Mouse (Mus musculus) c-Kit-positive CD71-positive TER-119-positive erythroid progenitor cells, embryonic 14.5 days (primary cell): ENCODE measurements around the gene Gstm6.
A peak's percentile ranks its signal among the peaks of the same experiment; 100 is the strongest.

Source experiments
- DNase-seq: peaks from one replicate; pipeline ENCODE4 v3.0.0-alpha.2; 2013; ENCODE audit warnings: low spot score

Gstm6 gene

GRCm38 (mm10) chr3:107940524-107940923 lies 3.0 kb downstream of the Gstm6 start:
- DNase-seq, result no peak

GRCm38 (mm10) chr3:107939830-107940229 lies 3.7 kb downstream of the Gstm6 start:
- no peak for DNase-seq

- DNase-seq, result peak; percentile 33
Measured at GRCm38 (mm10) chr3:107939403-107939802, 4.1 kb downstream of the Gstm6 start.

- DNase-seq, result no peak
Measured at GRCm38 (mm10) chr3:107935888-107936287, 7.7 kb downstream of the Gstm6 start.

- DNase-seq, result no peak
Measured at GRCm38 (mm10) chr3:107935268-107935667, 8.3 kb downstream of the Gstm6 start.

- no peak for DNase-seq
Measured at GRCm38 (mm10) chr3:107932128-107932527, 11.4 kb downstream of the Gstm6 start.

- peak; percentile 75 for DNase-seq
Measured at GRCm38 (mm10) chr3:107931670-107932069, 11.9 kb downstream of the Gstm6 start, which contains the start of gene Gstm7. Gene Gstm7 (minus strand): TSS chr3:107931817.

- DNase-seq, result no peak
Measured at GRCm38 (mm10) chr3:107931134-107931533, 12.4 kb downstream of the Gstm6 start.

GRCm38 (mm10) chr3:107929731-107930130 lies 13.8 kb downstream of the Gstm6 start:
- DNase-seq, result no peak

- no peak for DNase-seq
Measured at GRCm38 (mm10) chr3:107929243-107929642, 14.3 kb downstream of the Gstm6 start.

GRCm38 (mm10) chr3:107928691-107929090 lies 14.9 kb downstream of the Gstm6 start:
- no peak for DNase-seq

- DNase-seq, result no peak
Measured at GRCm38 (mm10) chr3:107927841-107928240, 15.7 kb downstream of the Gstm6 start.

GRCm38 (mm10) chr3:107925335-107925734 lies 18.2 kb downstream of the Gstm6 start:
- no peak for DNase-seq

- DNase-seq, result no peak
Measured at GRCm38 (mm10) chr3:107920348-107920747, 23.2 kb downstream of the Gstm6 start.

GRCm38 (mm10) chr3:107917783-107918408 lies 25.7 kb downstream of the Gstm6 start:
- peak; percentile 71 for DNase-seq

- no peak for DNase-seq
Measured at GRCm38 (mm10) chr3:107917097-107917496, 26.5 kb downstream of the Gstm6 start.

GRCm38 (mm10) chr3:107916674-107917073 lies 26.9 kb downstream of the Gstm6 start:
- no peak for DNase-seq

- no peak for DNase-seq
Measured at GRCm38 (mm10) chr3:107905942-107906341, 37.6 kb downstream of the Gstm6 start.

GRCm38 (mm10) chr3:107900955-107901673 lies 42.4 kb downstream of the Gstm6 start:
- no peak for DNase-seq

GRCm38 (mm10) chr3:107898691-107899090 lies 44.9 kb downstream of the Gstm6 start:
- DNase-seq, result no peak

GRCm38 (mm10) chr3:107895720-107896569 lies 47.6 kb downstream of the Gstm6 start, which contains the start of gene Gstm5:
Gene Gstm5 (plus strand): TSS chr3:107895821.
- peak; percentile 79 for DNase-seq

GRCm38 (mm10) chr3:107895194-107895719 lies 48.3 kb downstream of the Gstm6 start:
- peak; percentile 38 for DNase-seq
